Mouse (Mus musculus): ENCODE measurements at regions not wholly inside any gene's neighbourhood (a gene's known extent, or its start where the extent isn't known, plus 50 kb on each side); places are given as distances from the start of the nearest gene placed in this dataset.
"Not testable (repeated sequence)": the region's sequence is repeated elsewhere in the genome, so short reads cannot be mapped to it uniquely, and the experiment has no call there.

GRCm38 (mm10) chr1:30564757-30565156 is 309.0 kb downstream of the Phf3 start:
- intact Hi-C loops (cut with DNase I) = no loop called here
- DNase-seq = no peak

- intact Hi-C loops (cut with DNase I); DNase-seq: not testable (repeated sequence)
Observed at GRCm38 (mm10) chr1:30548761-30549160, 325.0 kb downstream of the Phf3 start.

GRCm38 (mm10) chr1:30540088-30540698 is 333.5 kb downstream of the Phf3 start:
- intact Hi-C loops (cut with DNase I) = no loop called here
- no peak for DNase-seq

GRCm38 (mm10) chr1:30536989-30537975 is 336.4 kb downstream of the Phf3 start:
- intact Hi-C loops (cut with DNase I) = no loop called here
- no peak for DNase-seq

GRCm38 (mm10) chr1:30517348-30517747 is 356.4 kb downstream of the Phf3 start:
- intact Hi-C loops (cut with DNase I) = no loop called here
- DNase-seq = no peak

- DNase-seq = no peak
- intact Hi-C loops (cut with DNase I) = no loop called here
Observed at GRCm38 (mm10) chr1:30515846-30516245, 357.9 kb downstream of the Phf3 start.

GRCm38 (mm10) chr1:30503224-30503623 is 370.5 kb downstream of the Phf3 start:
- intact Hi-C loops (cut with DNase I) = no loop called here
- DNase-seq = no peak

- intact Hi-C loops (cut with DNase I) = no loop called here
- no peak for DNase-seq
Observed at GRCm38 (mm10) chr1:30460295-30460958, 413.3 kb downstream of the Phf3 start.

- DNase-seq = no peak
- intact Hi-C loops (cut with DNase I) = no loop called here
Observed at GRCm38 (mm10) chr1:30437964-30438363, 435.8 kb downstream of the Phf3 start.

- intact Hi-C loops (cut with DNase I) = no loop called here
Observed at GRCm38 (mm10) chr1:30416582-30416981, 457.1 kb downstream of the Phf3 start.

GRCm38 (mm10) chr1:30414881-30415439 is 458.8 kb downstream of the Phf3 start:
- no peak for DNase-seq
- intact Hi-C loops (cut with DNase I) = no loop called here

More at GRCm38 (mm10) chr1:30416582-30416981, 457.1 kb downstream of the Phf3 start:
- DNase-seq = no peak
